Mouse (Mus musculus) gastrocnemius, postnatal 4 days (tissue): ENCODE data around the gene Golga7b. TPM values are rescaled to one million over a fixed set of nuclear protein-coding genes. Genes with fewer than 3 reads are reported as not detected.
A peak's percentile ranks its signal among the peaks of the same experiment; 100 is the strongest.

Source experiments
- DNase-seq, 2 experiments: peaks; one replicate each; pipeline ENCODE4 v3.0.0; 2021 to 2022; ENCODE audit warnings: low spot score in 2 of 2, mixed read lengths in 2 of 2
- total RNA-seq, 2 experiments: library from RNA; stranded (reverse); gene quantifications; 2 replicates each; pipeline ENCODE4 v1.2.3; 2021

The Golga7b gene
- total RNA-seq, 2 experiments from 2014 or later: 1.2 to 1.5 TPM

GRCm38 (mm10) chr19:42249976-42250914 is 2.9 kb downstream of the Golga7b start:
- DNase-seq: no peak

- DNase-seq: no peak
Observed at GRCm38 (mm10) chr19:42255438-42255783, 8.0 kb downstream of the Golga7b start.

GRCm38 (mm10) chr19:42255784-42256610 is 8.6 kb downstream of the Golga7b start:
- peak; percentile 79 to 90 for DNase-seq

- DNase-seq: no peak
Observed at GRCm38 (mm10) chr19:42256611-42257240, 9.4 kb downstream of the Golga7b start.

- DNase-seq: no peak
Observed at GRCm38 (mm10) chr19:42257241-42257635, 9.9 kb downstream of the Golga7b start.

- DNase-seq: no peak
Observed at GRCm38 (mm10) chr19:42258031-42258430, 10.7 kb downstream of the Golga7b start.

GRCm38 (mm10) chr19:42258596-42258995 is 11.2 kb downstream of the Golga7b start:
- DNase-seq: no peak

- DNase-seq: no peak
Observed at GRCm38 (mm10) chr19:42260486-42260885, 13.1 kb downstream of the Golga7b start.

GRCm38 (mm10) chr19:42263524-42263923 is 16.1 kb downstream of the Golga7b start:
- no peak for DNase-seq

GRCm38 (mm10) chr19:42268337-42268736 is 21.0 kb downstream of the Golga7b start:
- DNase-seq: no peak

- DNase-seq: no peak
Observed at GRCm38 (mm10) chr19:42270119-42270518, 22.7 kb downstream of the Golga7b start.

- no peak for DNase-seq
Observed at GRCm38 (mm10) chr19:42271182-42271581, 23.8 kb downstream of the Golga7b start.

- peak; percentile 54 to 72 for DNase-seq
Observed at GRCm38 (mm10) chr19:42272003-42272963, 24.9 kb downstream of the Golga7b start.

- no peak for DNase-seq
Observed at GRCm38 (mm10) chr19:42277288-42277687, 29.9 kb downstream of the Golga7b start.

GRCm38 (mm10) chr19:42278461-42278860 is 31.1 kb downstream of the Golga7b start:
- DNase-seq: no peak

- DNase-seq: no peak
Observed at GRCm38 (mm10) chr19:42279611-42280010, 32.2 kb downstream of the Golga7b start.

GRCm38 (mm10) chr19:42284178-42284577 is 36.8 kb downstream of the Golga7b start:
- no peak for DNase-seq

GRCm38 (mm10) chr19:42288361-42288760 is 41.0 kb downstream of the Golga7b start:
- DNase-seq: no peak

- DNase-seq: no peak
Observed at GRCm38 (mm10) chr19:42290954-42291661, 43.7 kb downstream of the Golga7b start.

GRCm38 (mm10) chr19:42292106-42292505 is 44.7 kb downstream of the Golga7b start:
- no peak for DNase-seq
